Mouse (Mus musculus): Measurements from ENCODE around the gene Rgs19.

The Rgs19 gene

DNA sequence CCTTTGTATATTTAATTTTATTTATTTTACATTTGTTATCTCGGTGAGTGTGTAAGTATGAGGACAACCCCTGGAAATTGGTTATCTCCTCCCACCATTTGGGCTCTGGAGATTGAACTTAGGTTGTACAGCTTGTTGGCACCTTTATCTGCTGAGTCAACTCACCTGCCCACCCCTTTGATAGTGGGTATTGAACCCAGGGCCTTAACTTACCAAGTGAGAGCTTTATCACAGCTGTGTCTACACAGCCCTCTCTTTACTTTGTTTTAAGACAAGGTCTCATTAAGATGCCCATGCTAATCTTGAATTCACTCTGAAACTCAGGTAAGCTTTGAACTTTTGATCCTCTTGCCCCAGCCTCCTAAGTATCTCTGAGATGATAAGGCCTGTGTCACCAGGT, 11.8 kb downstream of the Rgs19 start:
- DNase-seq = no peak

DNA sequence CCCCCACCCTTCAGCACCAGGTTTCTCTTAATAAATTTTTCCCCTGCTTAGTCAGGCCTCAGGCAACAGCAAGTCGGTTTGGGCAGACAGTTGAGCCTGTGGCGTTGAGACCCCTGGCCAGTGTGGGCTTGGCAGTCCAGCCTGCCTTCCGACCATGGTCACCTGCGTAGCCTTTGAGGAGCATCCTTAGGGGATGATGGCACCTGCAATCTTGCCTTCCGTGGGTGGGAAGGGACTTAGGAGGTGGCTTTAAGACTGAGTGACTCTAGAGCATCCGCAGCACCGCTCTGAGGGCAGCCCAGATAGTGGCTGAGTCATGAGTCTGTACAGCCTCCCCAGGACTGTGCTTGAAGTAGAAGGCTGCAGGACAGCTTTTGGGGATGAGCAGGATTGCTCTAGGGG, 13.1 kb downstream of the Rgs19 start:
- peak; percentile 13 for DNase-seq

DNA sequence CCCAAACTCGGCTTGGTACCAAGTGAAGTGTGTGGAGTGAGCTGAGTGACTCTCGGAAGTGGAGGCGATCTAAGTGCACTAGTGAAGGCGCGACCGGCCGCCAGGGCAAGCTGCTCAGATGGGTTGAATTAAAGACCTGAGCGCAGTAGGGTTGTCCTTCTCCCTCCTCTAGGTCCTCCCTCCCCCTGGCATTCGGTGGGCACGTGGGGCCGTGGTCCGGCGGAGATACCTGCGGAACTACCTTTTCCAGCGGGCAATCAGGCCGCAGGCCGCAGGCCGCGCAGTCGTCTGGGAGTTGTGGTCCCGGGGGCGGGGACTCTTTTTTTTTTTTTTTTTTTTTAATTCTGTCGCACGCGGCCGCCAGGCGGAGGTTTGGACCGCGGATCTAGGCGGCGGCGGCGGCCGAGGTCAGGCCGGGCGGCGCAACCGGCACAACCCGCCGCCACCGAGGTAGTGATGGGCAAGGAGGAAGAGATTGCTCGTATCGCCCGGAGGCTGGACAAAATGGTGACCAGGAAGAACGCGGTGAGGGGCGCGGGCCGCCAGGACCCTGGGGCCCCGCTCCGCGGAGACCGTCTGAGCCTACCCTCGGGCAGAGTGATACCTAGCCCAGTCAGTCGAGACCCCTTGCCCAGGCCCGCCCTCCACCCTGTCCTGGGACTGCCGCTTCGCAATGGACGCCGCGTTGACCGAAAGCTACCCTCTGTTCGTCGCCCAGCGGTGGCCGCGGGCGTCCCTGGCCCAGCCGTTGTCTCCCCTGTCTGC, 13.6 kb downstream of the Rgs19 start, which contains the start of gene Tcea2:
Gene Tcea2, plus strand, starts transcription at position 360 of the 765 bp plus-strand sequence.
- peak; percentile 83 for DNase-seq

DNA sequence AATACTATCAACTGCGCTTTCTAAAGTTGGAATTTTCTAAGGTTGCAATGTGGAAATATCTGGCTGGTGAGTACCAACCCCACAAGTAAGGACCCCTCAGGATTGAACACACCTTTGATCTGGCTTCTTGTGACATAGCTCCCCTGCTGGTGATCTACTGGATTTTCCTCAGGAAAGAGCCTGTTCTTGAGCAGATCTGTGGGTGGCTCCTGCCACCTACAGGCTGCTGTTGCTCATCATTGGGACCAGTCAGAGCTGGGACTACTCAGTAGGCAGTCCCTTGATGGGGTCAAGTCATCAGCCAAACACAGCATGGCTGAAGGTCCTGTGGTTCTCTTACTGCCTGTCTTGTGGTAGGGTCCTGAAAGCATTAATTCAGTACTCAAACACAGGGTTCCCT, 15.0 kb downstream of the Rgs19 start:
- DNase-seq = peak; percentile 86

DNA sequence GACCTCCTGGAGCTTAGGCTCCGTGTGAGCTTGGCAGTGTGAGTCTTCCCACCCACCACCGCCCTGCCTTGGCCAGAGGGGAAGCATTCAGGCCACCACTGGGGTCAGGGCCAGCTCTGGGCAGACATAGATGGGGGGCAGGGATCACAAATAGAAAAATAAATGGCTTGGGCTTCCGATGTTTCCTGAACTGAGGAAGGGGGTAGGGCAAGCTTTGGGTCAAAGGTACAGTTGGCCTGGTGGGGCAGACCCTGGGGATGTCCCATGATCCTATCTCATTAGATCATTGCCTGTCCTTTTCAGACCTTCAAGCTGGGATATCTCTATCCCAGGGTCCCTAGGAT, 16.1 kb downstream of the Rgs19 start:
- no peak for DNase-seq

DNA sequence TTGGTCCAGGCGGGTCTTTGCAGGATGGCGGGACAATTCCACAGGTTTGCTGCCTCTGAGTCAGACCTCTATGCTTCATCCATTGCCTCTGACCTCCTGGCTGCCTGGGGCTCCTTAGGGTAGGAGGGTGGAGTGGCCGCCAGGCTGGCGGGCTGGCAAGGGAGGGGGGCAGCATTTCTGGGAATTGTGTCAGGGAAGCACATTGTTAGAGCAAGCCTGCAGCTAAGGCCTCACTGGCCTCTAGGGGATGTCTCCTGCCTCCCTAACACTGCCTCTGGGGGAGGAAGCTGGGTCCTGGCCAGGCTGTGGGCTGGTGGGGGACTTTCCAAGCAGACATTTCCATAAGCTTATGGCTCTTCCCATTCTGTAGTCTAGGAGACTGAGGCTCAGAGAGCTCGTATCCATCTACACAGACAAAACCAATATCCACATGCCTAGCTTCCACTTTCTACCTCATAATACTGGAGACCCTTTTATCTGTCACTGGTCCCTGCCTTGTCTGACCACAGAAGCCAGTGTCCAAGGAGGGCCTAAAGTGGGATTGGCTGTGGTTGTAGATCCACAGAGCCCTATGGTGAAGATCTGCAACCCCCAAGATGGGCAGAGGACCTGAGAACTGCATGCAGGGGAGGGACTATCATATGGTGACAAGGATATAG, 16.6 kb downstream of the Rgs19 start:
- DNase-seq = peak; percentile 46

DNA sequence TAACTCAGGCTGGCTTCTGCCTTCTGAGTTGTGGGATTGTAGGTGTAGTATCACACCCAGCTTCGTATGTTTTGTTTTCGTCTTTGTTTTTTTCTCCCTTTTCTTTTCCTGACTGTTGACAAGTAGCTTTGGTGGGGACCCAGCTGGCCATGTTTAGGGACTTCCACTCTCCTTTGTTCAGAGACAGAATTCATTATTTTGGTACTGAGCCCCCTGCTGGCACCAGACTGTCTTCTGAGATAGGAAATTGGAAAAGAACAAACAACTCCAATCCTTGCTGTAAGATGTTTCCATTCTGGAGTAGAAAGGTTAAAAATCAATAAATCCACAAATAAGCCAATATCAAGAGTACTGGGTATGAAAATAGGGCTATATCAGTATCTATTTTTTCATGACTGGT, 17.4 kb downstream of the Rgs19 start:
- DNase-seq = no peak

DNA sequence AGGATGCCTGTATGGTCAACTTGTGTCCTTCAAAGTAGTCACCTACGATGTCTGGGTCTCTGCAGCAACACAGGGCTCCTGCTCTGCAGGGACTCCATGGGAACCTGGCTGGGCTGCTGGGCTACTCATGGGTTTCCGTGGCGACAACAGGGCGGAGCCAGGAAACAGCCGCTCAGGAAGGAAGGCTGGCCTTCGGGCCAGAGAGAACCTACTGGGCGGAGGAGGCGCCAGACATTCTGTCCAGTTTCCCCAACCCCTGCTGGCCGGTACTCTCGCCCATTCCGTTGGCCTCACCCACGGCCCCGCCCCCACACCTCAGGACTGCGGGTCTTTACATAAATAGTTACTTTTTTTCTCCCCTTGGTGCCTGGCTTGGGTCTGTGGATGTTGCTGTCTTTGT, 18.3 kb downstream of the Rgs19 start:
- DNase-seq = peak; percentile 79

DNA sequence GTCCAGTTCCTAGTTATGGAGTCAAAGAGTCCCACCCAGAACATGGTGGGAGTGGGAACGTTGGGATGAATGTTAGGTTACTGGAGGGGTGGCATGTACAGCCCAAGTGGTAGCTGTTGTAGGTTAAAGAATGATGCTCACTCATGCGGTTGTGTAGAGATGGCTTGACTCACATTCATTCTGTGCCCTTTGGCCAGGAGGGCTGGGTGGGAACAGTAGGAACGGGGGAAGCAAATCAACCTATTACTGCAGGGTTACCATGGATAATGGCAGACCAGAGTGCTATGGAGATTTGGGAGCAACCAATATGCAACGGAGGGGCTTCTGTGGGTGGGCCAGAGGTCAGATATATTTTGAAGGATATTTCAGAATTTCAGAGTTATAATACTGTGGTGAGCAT, 18.8 kb downstream of the Rgs19 start:
- DNase-seq = no peak

DNA sequence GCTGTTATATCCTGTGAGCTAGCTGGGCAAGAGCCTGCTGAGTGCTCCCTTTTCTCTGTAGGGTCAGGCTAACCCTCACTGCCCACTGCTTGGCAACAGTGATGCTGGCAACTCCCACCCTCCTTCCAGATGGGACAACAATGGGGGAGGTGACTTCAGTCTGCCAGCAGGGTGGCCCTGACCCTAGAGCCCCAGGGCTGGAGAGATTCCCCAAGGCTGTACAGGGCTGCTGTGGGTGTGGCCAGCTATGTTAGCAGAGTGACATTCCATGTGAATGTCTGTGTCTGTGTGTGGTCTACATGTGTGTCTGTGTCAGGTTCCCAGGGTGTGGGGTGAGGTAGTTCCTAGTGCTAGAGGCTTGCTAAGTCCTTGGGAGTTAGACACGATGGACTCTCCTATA, 20.3 kb downstream of the Rgs19 start:
- peak; percentile 12 for DNase-seq

DNA sequence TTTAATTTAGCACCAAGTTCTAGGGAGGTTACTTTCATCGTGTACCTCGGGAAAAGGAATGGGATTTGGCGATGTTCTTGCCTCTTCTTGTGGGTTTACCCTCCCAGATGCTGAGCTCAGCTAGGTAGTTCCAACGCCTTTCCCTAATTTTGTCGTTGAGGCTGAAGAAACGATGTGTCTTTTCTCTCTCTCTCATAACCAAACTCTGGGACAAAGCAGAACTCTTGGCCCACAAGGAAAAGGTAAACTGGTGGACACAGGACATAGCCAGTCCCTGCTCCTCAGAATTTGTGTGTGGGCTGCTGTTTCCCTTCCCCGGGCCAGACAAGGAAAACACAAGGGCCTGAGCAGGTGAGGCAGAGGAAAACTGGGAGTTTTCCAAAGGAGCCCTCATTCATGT, 21.8 kb downstream of the Rgs19 start:
- no peak for DNase-seq

DNA sequence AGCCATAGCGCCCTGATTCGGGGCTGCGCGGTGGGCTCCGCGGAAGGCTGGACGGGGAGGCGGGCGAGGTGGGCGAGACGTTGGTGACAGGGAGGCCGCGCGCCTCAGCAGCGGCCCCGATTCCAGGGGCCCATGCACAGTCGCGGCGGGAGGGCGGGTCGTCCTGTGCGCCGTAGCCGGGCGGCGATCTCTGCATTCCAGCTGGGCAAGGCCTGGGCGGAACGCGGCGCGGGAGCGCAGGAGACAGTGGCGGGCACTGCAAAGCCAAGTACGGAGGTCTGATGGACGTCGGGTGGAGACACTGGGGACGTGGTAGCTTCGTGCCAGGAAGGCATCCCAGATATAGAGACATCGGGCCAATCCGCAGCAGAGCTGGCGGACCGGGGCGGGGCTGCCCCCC, 22.5 kb downstream of the Rgs19 start, which contains the start of gene Sox18:
Gene Sox18, minus strand, starts transcription at position 315 of the 400 bp plus-strand sequence.
- peak; percentile 74 for DNase-seq

DNA sequence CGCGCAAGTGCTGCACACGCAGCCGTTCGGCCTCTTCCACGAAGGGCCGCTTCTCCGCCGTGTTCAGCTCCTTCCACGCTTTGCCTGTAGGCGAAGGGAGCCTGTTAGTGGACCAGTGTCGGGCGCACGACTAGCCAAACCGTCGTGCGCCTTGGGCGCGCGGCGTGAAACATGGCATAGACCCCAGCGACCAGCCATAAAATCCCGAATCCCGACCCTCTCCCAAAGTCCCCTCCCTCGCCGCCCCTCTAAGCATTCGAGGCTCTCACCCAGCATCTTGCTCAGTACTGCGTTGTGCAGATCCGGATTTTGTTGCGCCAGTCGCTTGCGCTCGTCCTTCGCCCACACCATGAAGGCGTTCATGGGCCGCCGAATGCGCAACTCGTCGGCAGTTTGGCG, 22.9 kb downstream of the Rgs19 start:
- DNase-seq = no peak

DNA sequence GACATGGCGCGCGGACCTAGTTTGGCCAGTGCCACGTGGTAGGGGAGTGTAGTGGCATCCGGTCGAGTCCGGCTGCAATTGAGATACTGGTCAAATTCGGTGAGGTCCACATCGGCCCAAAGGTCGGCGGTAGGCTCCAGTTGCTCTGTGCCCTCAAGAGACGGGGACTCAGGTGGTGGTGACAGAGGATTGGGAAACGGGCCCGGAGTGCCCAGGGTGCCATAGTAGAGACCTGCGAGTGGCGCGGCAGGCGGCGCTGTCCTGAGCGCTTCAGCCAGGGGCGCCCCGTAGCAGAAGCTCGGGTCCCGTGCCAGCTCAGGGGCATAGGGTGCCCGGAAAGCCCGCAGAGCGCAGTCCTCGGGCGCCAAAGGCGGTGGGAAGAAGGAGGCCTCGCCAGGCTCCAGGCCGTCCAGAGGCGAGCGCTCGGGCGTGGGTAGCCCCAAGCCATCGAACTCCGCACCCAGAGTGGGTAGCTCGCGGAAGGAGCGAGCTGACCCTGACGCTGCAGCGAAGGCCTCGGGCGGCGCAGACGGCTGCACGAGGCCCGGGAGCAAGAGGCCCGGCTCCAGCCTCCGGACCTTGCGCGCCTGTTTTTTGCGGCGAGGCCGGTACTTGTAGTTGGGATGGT, 23.4 kb downstream of the Rgs19 start:
- peak; percentile 37 for DNase-seq

DNA sequence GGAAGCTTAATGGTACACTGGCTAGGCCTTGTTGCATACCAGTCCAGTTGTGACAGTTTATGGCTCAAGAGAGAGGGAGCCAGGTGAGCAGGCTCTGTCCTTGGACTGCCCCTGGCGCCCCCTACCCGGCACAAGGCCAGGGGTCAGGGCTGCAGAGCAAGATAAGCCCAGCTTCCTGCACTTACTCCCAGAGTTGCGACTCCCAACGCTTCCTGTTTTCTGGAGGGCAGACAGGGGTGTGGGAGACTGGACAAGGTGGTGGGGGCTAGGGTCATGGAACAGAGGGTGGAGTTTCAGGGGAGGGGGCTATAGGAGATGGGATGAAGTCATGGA, 30.5 kb downstream of the Rgs19 start:
- DNase-seq = peak; percentile 74

DNA sequence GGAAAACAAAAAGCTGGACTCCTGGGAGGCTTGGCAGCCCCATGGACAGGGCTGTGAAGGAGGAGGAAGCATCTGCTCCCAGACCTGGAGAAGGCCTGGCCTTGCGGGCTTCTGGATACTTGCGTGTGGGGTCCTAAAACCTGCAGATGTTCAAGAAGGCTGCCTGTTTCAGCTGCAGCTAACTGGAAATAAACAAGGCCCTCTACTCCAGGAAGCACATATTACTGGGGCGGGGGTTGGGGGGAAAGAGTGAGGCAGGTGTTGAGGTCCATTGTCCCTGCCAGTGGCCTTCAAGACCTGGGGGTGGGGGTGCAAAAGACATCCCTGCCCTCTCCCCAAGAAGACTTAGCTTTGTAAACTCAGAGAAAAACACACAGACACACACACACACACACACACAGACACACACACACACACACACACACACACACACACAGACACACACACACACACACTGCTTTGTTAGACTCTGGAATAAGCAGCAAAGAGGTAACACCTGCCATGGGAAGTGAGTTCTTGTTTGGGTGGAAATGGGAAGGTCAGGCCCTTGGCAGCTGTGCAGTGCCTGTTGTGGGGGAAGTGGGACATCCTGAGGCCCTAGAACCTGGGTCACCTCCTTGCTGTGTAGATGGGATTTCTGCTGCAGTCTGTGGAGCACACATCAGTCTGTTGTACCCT, 31.0 kb downstream of the Rgs19 start:
- no peak for DNase-seq

DNA sequence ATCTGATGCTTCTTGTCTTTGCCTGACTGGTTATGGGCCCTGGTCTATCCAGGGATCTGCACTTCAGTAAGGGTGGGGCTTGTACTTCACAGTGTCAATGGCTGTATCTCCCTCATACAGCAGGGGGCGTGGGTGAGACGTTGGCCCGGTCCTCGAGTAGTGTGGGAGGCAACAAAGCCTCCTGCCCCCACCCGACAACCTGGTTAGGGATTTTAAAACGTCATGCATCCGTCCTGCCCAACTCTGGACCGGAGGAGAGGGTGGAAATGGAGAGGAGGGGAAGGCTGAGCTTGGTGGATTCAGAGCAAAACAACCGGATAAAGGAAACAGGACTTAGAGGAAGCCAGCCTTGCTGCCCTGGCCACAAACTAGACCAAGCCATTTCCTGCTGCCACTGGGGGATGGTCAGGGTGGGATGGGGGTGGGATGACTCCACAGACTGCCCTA, 34.1 kb downstream of the Rgs19 start:
- peak; percentile 87 for DNase-seq

DNA sequence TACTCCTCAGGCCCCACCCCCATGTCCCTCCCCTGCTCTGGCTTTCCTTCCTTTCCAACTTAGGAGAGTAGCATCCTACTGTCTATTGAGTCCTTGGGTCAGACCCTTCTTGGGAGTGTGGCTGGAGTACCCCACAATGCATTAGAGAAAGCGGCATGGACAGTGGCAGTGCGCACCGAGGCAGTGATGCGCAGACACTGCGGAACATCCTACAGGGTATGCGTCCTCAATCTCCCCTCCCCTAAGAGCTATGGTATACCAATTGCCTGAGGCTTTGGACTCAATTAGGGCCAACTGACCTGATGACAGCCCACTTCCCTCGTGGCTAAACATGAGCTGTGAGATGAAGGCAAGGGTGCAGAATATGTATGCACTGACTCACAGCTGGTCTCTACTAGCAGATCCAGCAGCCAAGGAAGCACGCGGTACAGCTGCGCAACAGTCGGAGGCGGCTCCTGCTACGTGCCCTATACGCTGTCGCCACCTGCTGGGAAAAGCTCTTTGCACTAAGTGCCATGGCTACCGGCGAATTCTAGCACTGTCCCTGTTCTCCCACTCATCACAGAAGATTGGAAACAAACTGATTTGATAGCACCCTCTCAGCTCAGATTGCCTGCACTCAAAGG, 34.7 kb downstream of the Rgs19 start:
- peak; percentile 75 for DNase-seq

DNA sequence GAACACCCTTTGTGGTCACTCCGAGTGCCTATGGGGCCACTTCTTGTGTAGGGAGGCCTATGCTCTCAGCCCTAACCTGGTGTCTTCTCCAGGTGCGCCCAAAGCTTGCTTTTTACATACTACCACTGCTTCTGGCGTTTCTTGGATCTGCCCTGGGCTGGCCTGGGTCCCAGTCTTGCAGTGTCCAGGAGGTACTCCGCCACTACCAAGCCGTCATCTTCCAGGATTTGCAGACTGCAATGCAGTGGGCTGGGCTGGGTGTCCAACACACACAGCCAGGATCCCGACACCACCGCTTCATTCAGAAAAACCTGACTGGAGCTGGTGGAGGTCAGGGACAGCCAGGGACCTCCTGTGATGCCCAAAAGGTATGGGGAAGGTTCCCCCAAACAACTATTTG, 35.2 kb downstream of the Rgs19 start:
- no peak for DNase-seq

DNA sequence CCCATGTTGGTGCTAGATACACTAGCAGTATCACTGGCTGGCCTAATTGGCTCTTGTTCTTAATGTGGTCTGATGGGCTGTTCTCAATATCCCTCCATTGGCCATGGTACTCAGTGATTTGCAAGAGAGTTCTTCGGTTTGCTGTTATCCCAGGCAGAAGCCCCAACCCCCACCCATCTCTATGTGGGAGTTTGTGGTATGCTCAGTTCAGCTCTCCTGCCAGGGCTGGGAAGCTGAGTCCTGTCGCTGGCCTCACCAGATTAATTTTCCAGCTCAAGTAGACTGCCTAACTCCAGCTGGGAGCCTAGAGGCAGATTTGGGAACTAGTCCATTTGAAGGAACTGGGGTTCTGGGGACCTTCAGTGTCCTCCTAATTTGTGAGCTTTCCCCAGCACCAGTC, 36.3 kb downstream of the Rgs19 start:
- DNase-seq = no peak

DNA sequence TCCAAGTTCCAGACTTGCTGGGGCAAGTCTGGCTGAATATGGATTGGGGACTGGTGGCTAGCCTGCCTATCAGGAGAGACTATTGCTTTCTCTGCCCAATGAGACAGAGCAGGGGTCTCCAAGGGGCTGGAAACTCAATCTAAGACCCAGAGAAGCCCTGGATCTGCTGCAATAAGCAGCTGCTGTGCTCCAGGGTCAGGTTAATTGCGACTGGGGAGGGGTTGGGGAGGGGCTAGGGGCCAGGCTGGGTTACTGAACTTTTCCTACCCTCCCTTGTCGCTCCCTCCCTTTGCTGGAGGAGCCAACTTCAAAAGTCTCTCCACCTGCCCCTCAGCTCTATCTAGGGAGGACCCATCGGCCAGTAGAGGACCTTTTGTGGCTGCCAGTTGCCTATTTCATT, 37.0 kb downstream of the Rgs19 start, which contains the start of gene Gm29797:
Gene Gm29797, plus strand, starts transcription at position 301 of the 400 bp plus-strand sequence.
- DNase-seq = no peak

DNA sequence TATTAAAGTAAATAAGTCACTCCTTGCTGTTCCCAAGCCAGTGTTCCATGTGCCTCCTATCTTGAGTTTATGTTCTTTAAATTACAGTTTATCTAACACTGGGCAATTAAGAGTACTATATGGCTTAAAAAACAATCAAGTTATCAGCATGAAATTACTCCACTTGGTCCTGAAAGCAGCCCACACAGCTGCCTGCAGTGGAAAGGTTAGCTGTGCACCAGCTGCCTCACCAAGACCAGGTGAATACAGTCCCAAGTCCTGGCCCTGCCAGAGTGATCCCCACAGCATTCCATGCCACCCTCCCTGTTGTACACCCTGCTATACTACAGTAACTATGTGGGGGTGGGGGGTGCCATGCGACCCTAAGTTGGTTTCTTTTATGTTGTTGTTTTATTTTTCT, 40.3 kb downstream of the Rgs19 start:
- no peak for DNase-seq

DNA sequence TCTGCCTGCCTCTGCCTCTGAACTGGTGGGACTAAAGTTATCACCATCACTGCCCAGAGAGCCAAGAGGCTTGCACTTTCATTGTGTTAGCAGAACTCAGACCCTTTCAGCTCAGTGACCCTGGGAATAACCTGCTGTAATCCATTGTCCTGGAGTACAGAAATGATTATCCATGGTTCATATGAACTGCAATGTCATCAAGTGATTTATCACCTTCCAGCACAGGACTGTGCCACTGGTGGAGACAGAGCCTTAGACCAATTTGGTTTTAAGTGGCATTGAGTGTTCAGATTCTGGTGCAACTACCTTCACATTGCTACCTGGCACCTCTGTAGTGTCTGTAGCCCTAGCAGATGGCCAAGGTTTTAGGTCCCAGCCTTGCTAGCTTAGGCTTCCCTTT, 40.7 kb downstream of the Rgs19 start:
- DNase-seq = no peak

Data from kidney, adult 18-20 months (tissue).